Mouse (Mus musculus) spleen, adult 2 months (tissue): ENCODE data around the gene Zc3hav1. TPM values are rescaled to one million over a fixed set of nuclear protein-coding genes. Genes with fewer than 3 reads are reported as not detected.

Experiments
- DNase-seq, 2 experiments: peaks; one replicate each; pipeline versions ENCODE4 v3.0.0 to v3.0.0-alpha.2; 2012 to 2021; ENCODE audit warnings: low spot score in 2 of 2, low read depth in 1 of 2
- H3K27ac ChIP-seq: fragments of 200-500 bp; 2 replicates; pipeline ENCODE4 v1.5.1; 2012; ENCODE audit warnings: low read length, inconsistent platforms; ENCODE audit not compliant: insufficient read depth
- H3K27me3 ChIP-seq: fragments of 200-500 bp; 2 replicates; pipeline ENCODE4 v1.6.1; 2012; ENCODE audit warnings: mild to moderate bottlenecking, moderate library complexity, low read length, inconsistent platforms; ENCODE audit not compliant: control insufficient read depth, insufficient read depth
- H3K36me3 ChIP-seq: fragments of 200-500 bp; 2 replicates; pipeline ENCODE4 v1.6.1; 2012; ENCODE audit warnings: mild to moderate bottlenecking, low read length, inconsistent platforms; ENCODE audit not compliant: control insufficient read depth, insufficient read depth
- H3K4me1 ChIP-seq: fragments of 200-500 bp; 2 replicates; pipeline ENCODE4 v1.6.1; 2011; ENCODE audit warnings: inconsistent platforms; ENCODE audit not compliant: control insufficient read depth, insufficient read depth, insufficient read length
- H3K4me3 ChIP-seq: fragments of 200-500 bp; 2 replicates; pipeline ENCODE4 v1.5.1; 2011; ENCODE audit warnings: mild to moderate bottlenecking, inconsistent platforms; ENCODE audit not compliant: insufficient read depth, insufficient read length; ENCODE audit errors: extremely low read depth
- CTCF ChIP-seq: fragments of 200-500 bp; IDR thresholded peaks from 2 replicates; pipeline ENCODE4 v1.5.1; 2011; ENCODE audit warnings: mild to moderate bottlenecking, inconsistent platforms; ENCODE audit not compliant: insufficient read depth, insufficient read length, insufficient replicate concordance; ENCODE audit errors: extremely low read depth
- POLR2A ChIP-seq: fragments of 200-500 bp; IDR thresholded peaks from 2 replicates; pipeline ENCODE4 v1.6.1; 2011; ENCODE audit warnings: low read depth, low read length, inconsistent platforms
- WGBS: fragments of 180-500 bp; shearing (Covaris S2); methylation state at CpG from one replicate; pipeline ENCODE4 v1.1.7; 2018; 5-methylcytosine and 5-hydroxymethylcytosine counted together
- polyA plus RNA-seq: library from polyadenylated mRNA; depleted of rRNA; stranded (reverse); fragments of >200 nt; gene quantifications from 2 replicates; pipeline ENCODE4 v1.2.3, GENCODE M21; 2012

The Zc3hav1 gene
- polyA plus RNA-seq, 1 experiment, result 40.7 TPM

GRCm38 (mm10) chr6:38297580-38298245 lies 56.7 kb downstream of the Zc3hav1 start:
- Histone ChIP-seq H3K27me3 (peaks cover 2% of the 10 kb centered on the region; the same call in 1 of the 2 replicates), H3K36me3 (no peaks in the 10 kb centered on the region), H3K27ac (no peak overlapping the region), H3K4me1 (peaks cover 10% of the 10 kb centered on the region; the same call in 1 of the 2 replicates), H3K4me3 (no peak overlapping the region)
- WGBS, result 70% methylated on average over 12 of the region's 12 CpGs
- no peak for TF ChIP-seq POLR2A
- no peak for TF ChIP-seq CTCF
- no peak for DNase-seq

GRCm38 (mm10) chr6:38293708-38294107 lies 60.7 kb downstream of the Zc3hav1 start:
- Histone ChIP-seq H3K4me3 (no peak overlapping the region), H3K4me1 (peaks cover 5% of the 10 kb centered on the region; the same call in 1 of the 2 replicates), H3K27ac (no peak overlapping the region), H3K36me3 (no peaks in the 10 kb centered on the region), H3K27me3 (peaks cover under 1% of the 10 kb centered on the region; the same call in 1 of the 2 replicates)
- 87% methylated on average over 3 of the region's 3 CpGs for WGBS
- DNase-seq, result no peak
- TF ChIP-seq CTCF (no peak), POLR2A (no peak)

GRCm38 (mm10) chr6:38292871-38293646 lies 61.3 kb downstream of the Zc3hav1 start:
- Histone ChIP-seq H3K36me3 (no peaks in the 10 kb centered on the region), H3K4me3 (no peak overlapping the region), H3K27ac (no peak overlapping the region), H3K4me1 (no peaks in the 10 kb centered on the region), H3K27me3 (no peaks in the 10 kb centered on the region)
- no peak for DNase-seq
- TF ChIP-seq CTCF (no peak), POLR2A (no peak)
- 88% methylated on average over 11 of the region's 11 CpGs for WGBS

- no peak for TF ChIP-seq CTCF
- no peak for TF ChIP-seq POLR2A
- 96% methylated on average over 19 of the region's 19 CpGs for WGBS
- no peak overlapping the region for H3K4me3 ChIP-seq
- no peak overlapping the region for H3K27ac ChIP-seq
- H3K27me3 ChIP-seq, result no peaks in the 10 kb centered on the region
- no peaks in the 10 kb centered on the region for H3K36me3 ChIP-seq
- no peaks in the 10 kb centered on the region for H3K4me1 ChIP-seq
- no peak for DNase-seq
Observed at GRCm38 (mm10) chr6:38284422-38284821, 70.0 kb downstream of the Zc3hav1 start.

GRCm38 (mm10) chr6:38264466-38264865 lies 89.9 kb downstream of the Zc3hav1 start:
- WGBS, result 80% methylated on average over 7 of the region's 7 CpGs
- DNase-seq, result no peak

GRCm38 (mm10) chr6:38263393-38264159 lies 90.8 kb downstream of the Zc3hav1 start:
- WGBS, result 48% methylated on average over 5 of the region's 5 CpGs
- H3K27ac ChIP-seq, result no peak overlapping the region
- DNase-seq, result no peak
- H3K36me3 ChIP-seq, result no peaks in the 10 kb centered on the region
- no peak overlapping the region for H3K4me3 ChIP-seq
- TF ChIP-seq POLR2A (no peak), CTCF (no peak)
- H3K4me1 ChIP-seq, result no peaks in the 10 kb centered on the region
- H3K27me3 ChIP-seq, result no peaks in the 10 kb centered on the region

More at GRCm38 (mm10) chr6:38264466-38264865, 89.9 kb downstream of the Zc3hav1 start:
- H3K27me3 ChIP-seq, result no peaks in the 10 kb centered on the region
- H3K4me3 ChIP-seq, result no peak overlapping the region
- no peaks in the 10 kb centered on the region for H3K36me3 ChIP-seq
- TF ChIP-seq POLR2A (no peak), CTCF (no peak)
- H3K4me1 ChIP-seq, result no peaks in the 10 kb centered on the region
- H3K27ac ChIP-seq, result no peak overlapping the region

GRCm38 (mm10) chr6:38261877-38262276 lies 92.5 kb downstream of the Zc3hav1 start:
- Histone ChIP-seq H3K4me3 (no peak overlapping the region), H3K36me3 (no peaks in the 10 kb centered on the region), H3K27me3 (no peaks in the 10 kb centered on the region), H3K4me1 (no peaks in the 10 kb centered on the region), H3K27ac (no peak overlapping the region)
- no peak for DNase-seq
- no peak for TF ChIP-seq CTCF
- no peak for TF ChIP-seq POLR2A
- WGBS, result 89% methylated on average over 4 of the region's 4 CpGs
